ENCODE assay signal across 10 mouse cellular contexts in the genomic region with DNA sequence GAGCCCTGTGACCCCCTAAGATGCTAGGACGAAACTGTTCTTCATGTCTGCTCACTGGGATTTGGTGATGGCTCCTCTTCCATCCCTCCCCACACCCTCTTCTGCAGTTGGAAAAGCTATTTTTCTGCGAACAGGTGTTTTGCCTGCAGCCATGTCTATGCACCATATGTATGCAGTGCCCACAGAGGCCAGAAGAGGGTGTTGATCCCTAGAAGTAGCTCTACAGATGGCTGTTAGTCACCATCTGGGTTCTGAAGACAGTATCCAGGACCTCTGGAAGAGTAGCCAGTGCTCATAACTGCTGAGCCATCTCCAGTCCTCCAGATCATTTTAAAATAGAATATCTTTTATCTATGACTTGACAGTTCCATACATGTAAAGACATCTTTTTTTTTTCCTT. TPM values are rescaled to one million over a fixed set of nuclear protein-coding genes. Genes with fewer than 3 reads are reported as not detected.
DNase-seq lines count a peak whose midpoint lies in the region; ATAC-seq and TF ChIP-seq lines count a peak whose summit lies in the region.
"Had no signal": no experiment of that assay in that cellular context is flagged by ENCODE, and none has a peak within 500 bp of the region (broad histone marks: within the 10 kb centered on the region; RNA-seq: fewer than 3 reads in every experiment).

No protein-coding gene starts in this region.

- no peak overlapping the region for H3K9ac ChIP-seq in liver, adult 2 months (ENCODE audit: low read depth, low read length)
- H3K9ac ChIP-seq in liver, embryonic 12.5 days, result no peak overlapping the region
- H3K9ac ChIP-seq: limb, embryonic 15.5 days had no signal

- no peaks in the 10 kb centered on the region for H3K36me3 ChIP-seq in liver, adult 2 months (ENCODE audit: control insufficient read depth, insufficient read depth, low read length)
- H3K36me3 ChIP-seq in liver, embryonic 12.5 days, result no peaks in the 10 kb centered on the region
- H3K36me3 ChIP-seq: limb, embryonic 15.5 days had no signal

- DNase-seq in cerebellum, postnatal 10 days, result peak; percentile 48 to 59
- no peak for DNase-seq in cerebellum, adult 11 months
- DNase-seq in liver, adult 2 months (ENCODE audit: extremely low read depth, low read depth, low spot score), result peak; percentile 8
- DNase-seq in NIH3T3 (ENCODE audit: low read depth), result peak; percentile 18
- DNase-seq in neural tube, embryonic 10.5 days (ENCODE audit: extremely low spot score, low spot score), result no peak
- DNase-seq in urinary bladder, postnatal 10 days (ENCODE audit: low spot score), result no peak

- H3K27me3 ChIP-seq in liver, adult 2 months (ENCODE audit: control insufficient read depth, insufficient read depth, low read length), result no peaks in the 10 kb centered on the region
- H3K27me3 ChIP-seq in liver, embryonic 12.5 days (replicated peaks), result no peaks in the 10 kb centered on the region
- H3K27me3 ChIP-seq: limb, embryonic 15.5 days had no signal

- H3K4me1 ChIP-seq in liver, adult 2 months (ENCODE audit: control insufficient read depth, insufficient read depth, low read length), result peaks cover 4% of the 10 kb centered on the region; the same call in 1 of the 2 replicates
- H3K4me1 ChIP-seq in liver, embryonic 12.5 days, result no peaks in the 10 kb centered on the region
- H3K4me1 ChIP-seq: limb, embryonic 15.5 days had no signal

- H3K27ac ChIP-seq in liver, adult 2 months (replicated peaks; ENCODE audit: insufficient read depth, low read depth, low read length), result no peak overlapping the region
- no peak overlapping the region for H3K27ac ChIP-seq in liver, embryonic 12.5 days
- H3K27ac ChIP-seq: limb, embryonic 15.5 days had no signal

- H3K79me2 ChIP-seq in liver, adult 2 months (ENCODE audit: control insufficient read depth, insufficient read depth, low read length), result no peaks in the 10 kb centered on the region

- H3K4me3 ChIP-seq in liver, adult 2 months (ENCODE audit: insufficient read depth, low read depth, low read length), result no peak overlapping the region
- H3K4me3 ChIP-seq in liver, embryonic 12.5 days, result no peak overlapping the region
- H3K4me3 ChIP-seq: limb, embryonic 15.5 days; myocyte had no signal

- no peak for ATAC-seq in liver, embryonic 12.5 days
- 0 out of 2 replicates have a peak, but pooled peaks have one; percentile 27 for ATAC-seq in monocyte, adult 5-6 weeks (replicated peaks; ENCODE audit: insufficient number of reproducible peaks, low FRiP score, low TSS enrichment, poor library complexity, severe bottlenecking)

- H3K4me2 ChIP-seq in liver, embryonic 12.5 days, result no peak overlapping the region
- H3K4me2 ChIP-seq: limb, embryonic 15.5 days had no signal

- 93% methylated on average over 2 of the region's 2 CpGs for WGBS in liver, adult 2 months
- WGBS in liver, embryonic 12.5 days (ENCODE audit: insufficient replicate concordance), result 59% methylated on average over 2 of the region's 2 CpGs

- TF ChIP-seq CTCF in liver, adult 2 months (IDR thresholded peaks at IDR 0.05; ENCODE audit: low read depth, low read length), result peak; percentile 27; the same call in 1 of the 2 replicates

- H3K9me3 ChIP-seq in liver, embryonic 12.5 days (replicated peaks), result no peaks in the 10 kb centered on the region
- H3K9me3 ChIP-seq: limb, embryonic 15.5 days had no signal

- TF ChIP-seq POLR2A in liver, adult 2 months (IDR thresholded peaks at IDR 0.05; ENCODE audit: extremely low read depth, insufficient read depth, low read length), result no peak

RNA-seq across cellular contexts. Expression of gene Slc24a4, which starts 20.2 kb away (rescaled TPM):
- total RNA-seq in liver, adult 2 months (2014; rRNA removed), result not detected in 2 replicates
- 0.11 TPM in 1 of 2 replicates, not detected in the other for polyA plus RNA-seq in liver, adult 2 months (2012; rRNA removed)
- 0.14 TPM in 1 of 2 replicates, not detected in the other for polyA plus RNA-seq in liver, embryonic 12.5 days (2016; fragmentation: Nextera tagmentation; extraction: Ambion mirVana)
- not detected in 3 replicates for total RNA-seq in monocyte, adult 5-6 weeks (2017)

Comparison
In these comparisons a context has a peak if more than half of its experiments do, and no peak if none do; other contexts are left out.
1. DNase-seq: peak in cerebellum, postnatal 10 days (2 of 2), liver, adult 2 months (single experiment) and NIH3T3 (single experiment); none in cerebellum, adult 11 months (single experiment), neural tube, embryonic 10.5 days (single experiment) and urinary bladder, postnatal 10 days (single experiment).